ENCODE assay signal across 16 mouse cellular contexts in genomic region chr1:186017547-186017946, GRCm38 (mm10).
"Had no signal": no experiment of that assay in that cellular context is flagged by ENCODE, and none has a peak within 500 bp of the region (broad histone marks: within the 10 kb centered on the region; RNA-seq: fewer than 3 reads in every experiment).

No protein-coding gene starts in this region.

- H3K36me3 ChIP-seq: limb, embryonic 10.5 days; liver, embryonic 15.5 days; midbrain, embryonic 12.5 days; neural tube, embryonic 15.5 days had no signal

- H3K27ac ChIP-seq: left cerebral cortex, adult 2 months; limb, embryonic 10.5 days; liver, embryonic 15.5 days; midbrain, embryonic 12.5 days; neural tube, embryonic 15.5 days had no signal

- H3K4me1 ChIP-seq: limb, embryonic 10.5 days; liver, embryonic 15.5 days; midbrain, embryonic 12.5 days; neural tube, embryonic 15.5 days had no signal

- H3K4me3 ChIP-seq: left cerebral cortex, adult 2 months; limb, embryonic 10.5 days; liver, embryonic 15.5 days; midbrain, embryonic 12.5 days; myocyte; neural tube, embryonic 15.5 days had no signal

- H3K4me2 ChIP-seq: liver, embryonic 11.5 days; liver, embryonic 15.5 days; lung, embryonic 14.5 days; midbrain, embryonic 12.5 days; neural tube, embryonic 15.5 days had no signal

- H3K9me3 ChIP-seq: limb, embryonic 10.5 days; liver, embryonic 15.5 days; midbrain, embryonic 12.5 days; neural tube, embryonic 15.5 days had no signal

- H3K9ac ChIP-seq: liver, embryonic 15.5 days; lung, embryonic 14.5 days; midbrain, embryonic 12.5 days; neural tube, embryonic 15.5 days had no signal

- H3K27me3 ChIP-seq: liver, embryonic 15.5 days; midbrain, embryonic 12.5 days; neural tube, embryonic 15.5 days had no signal

- DNase-seq: kidney, adult 11 months; kidney, postnatal 14 days; lung, embryonic 14.5 days; lung, postnatal 10 days; lung, postnatal 4 days; right cerebral cortex, adult 18-20 months; right cerebral cortex, postnatal 25 days; thymus, adult 2 months; thymus, postnatal 25 days had no signal
